Mouse (Mus musculus) cerebellum, postnatal 14 days (tissue): ENCODE data around the gene Lmtk2.

Source experiments
- DNase-seq, 2 experiments: peaks; one replicate each; pipeline ENCODE4 v3.0.0; 2021; ENCODE audit warnings: mixed read lengths in 2 of 2

The Lmtk2 gene

DNA sequence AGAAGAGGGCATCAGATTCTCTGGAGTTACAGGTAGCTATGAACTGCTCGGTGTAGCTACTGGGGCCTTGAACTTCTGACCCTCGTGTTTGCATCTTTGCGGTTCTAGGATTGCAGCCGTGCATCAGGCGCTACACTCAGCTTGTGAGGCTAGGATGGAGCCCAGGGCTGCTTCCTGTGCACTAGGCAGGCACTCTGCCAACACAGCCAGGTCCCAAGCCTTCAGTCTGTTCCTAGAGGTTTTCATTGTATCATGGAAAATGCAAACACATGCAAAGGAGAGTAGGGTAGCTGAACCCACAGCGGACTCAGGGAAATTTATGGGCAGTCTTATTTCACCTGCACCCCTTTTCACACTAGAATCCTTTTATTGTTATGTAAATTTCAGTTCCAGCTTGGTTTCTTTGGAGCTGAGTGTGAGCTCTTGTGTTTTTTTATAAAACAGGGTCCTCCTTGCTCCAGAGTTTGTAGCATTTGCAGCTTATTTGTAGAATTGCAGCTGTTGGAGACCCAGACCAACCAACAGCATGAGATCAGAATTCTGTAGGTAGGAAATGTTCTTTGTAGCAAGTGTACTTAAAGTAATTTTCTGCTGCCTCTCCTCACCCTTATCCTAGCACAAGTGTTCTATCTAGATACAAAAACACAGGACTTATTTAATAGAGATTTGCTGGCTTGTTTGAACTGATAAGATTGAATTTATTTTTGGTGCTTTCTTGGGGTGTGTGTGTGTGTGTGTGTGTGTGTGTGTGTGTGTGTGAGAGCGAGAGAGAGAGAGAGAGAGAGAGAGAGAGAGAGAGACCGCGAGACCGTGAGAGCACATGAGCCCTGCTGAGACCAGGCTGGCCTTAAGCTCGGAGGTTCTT, 12.6 kb downstream of the Lmtk2 start:
- DNase-seq = peak; percentile 57 to 62

DNA sequence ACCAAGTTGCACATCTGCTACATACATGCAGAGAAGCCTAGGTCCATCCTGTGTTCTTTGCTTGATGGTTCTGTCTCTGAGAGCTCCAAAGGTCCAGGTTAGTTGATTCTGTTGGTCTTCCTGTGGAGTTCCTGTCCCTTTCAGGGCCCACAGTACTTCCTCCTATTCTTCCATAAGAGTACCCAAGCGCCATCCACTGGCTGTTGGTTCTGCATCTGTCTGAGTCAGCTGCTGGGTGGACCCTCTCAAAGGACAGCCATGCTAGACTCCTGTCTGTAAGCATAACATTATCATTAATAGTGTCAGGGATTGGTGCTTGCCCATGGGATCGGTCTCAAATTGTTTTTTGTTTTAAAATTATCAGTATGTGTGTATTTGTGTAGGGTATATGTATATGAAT, 13.8 kb downstream of the Lmtk2 start:
- DNase-seq = no peak

GRCm38 (mm10) chr5:144114970-144115627, 14.9 kb downstream of the Lmtk2 start:
- no peak for DNase-seq

- no peak for DNase-seq
These were observed 15.4 kb downstream of the Lmtk2 start for GRCm38 (mm10) chr5:144115628-144115977.

DNA sequence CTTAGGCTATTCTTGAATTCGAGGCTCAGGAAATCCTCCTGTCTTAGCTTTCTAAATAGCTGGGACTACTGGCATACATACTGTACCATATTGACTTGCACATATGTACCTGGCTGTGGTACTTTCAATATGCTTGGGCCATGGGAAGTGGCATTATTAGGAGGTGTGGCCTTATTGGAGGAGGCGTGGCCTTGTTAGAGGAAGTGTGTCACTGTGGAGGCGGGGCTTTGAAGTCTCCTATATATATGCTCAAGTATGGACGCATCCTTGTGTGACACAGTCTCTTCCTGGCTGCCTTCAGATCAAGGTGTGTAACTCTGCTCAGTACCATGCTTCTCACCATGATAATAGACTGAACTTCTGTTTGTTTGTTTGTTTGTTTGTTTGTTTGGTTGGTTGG, 18.0 kb downstream of the Lmtk2 start:
- DNase-seq = no peak

- DNase-seq = no peak
These were observed 19.1 kb downstream of the Lmtk2 start for GRCm38 (mm10) chr5:144119286-144119685.

DNA sequence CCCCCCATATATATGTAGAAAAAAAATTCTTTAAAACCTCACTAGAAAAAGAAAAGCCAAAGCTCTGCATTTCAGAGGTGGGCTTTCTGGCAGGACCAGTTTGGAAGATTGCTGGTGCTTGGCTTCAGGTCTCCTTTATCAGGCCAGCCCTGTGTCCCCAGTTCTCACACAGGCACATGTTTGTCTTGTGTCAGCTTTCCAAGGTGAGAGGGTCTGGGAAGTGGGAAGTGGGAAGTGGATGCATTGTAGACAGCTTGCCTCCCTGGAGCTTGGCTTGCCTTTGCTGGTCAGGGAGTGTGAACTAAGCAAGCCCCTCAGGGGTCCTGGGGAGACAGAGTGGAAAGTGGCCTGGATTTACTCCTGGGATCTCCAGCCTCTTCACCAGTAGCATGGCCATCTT, 21.3 kb downstream of the Lmtk2 start:
- DNase-seq = no peak

DNA sequence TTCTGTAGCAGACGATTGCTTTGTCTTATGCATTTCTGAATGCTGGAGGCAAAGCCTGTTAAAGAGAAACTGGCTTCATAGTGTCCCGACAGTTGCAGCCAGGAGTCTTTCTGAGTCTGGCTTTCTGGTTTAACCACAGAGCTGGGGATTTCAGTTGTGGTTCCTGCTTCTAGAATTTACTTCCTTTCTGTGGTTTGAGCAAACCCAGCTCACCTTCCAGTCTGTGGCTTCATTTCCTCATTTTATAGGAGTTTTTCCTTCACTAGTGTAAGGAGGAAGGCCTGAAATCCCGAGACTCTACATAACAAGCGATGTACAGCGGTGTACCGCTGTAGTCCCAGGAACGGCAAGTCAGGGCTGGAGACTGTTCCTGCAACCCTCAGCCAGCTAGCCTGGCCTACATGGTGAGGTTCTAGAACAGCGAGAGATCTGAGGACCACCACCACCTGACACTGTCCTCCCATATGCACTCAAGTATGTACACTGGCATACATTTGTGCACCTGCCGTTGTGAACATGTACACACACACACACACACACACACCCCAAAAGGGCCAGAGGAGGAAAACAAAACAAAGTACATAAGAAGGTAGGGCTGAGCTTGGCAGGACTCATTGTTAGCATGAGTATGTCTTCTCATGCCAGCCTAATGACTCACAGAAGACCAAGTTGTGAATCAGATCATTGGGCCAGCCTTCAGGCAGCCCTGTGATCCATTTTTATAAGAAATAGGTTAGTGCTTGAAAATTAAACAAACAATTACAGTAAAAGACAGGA, 25.9 kb downstream of the Lmtk2 start:
- DNase-seq = no peak

DNA sequence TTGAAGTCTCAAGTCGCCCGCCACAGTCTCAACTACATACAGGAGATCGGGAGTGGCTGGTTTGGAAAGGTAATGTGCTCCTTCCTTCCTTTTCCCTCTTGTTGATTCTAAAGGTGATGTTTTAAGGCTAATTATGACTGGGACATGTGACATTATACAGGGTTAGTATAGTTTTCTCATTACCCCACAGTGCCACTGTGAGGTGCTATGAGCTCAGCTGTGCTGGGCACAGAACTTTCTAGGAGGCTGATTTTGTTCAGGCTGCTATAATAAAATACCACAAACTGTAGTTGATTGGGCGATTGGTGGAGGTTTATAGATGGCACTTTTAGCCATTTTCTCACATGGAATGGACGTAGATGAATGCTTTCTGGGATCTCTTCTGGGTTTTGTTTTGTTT, 43.3 kb downstream of the Lmtk2 start:
- DNase-seq = no peak

DNA sequence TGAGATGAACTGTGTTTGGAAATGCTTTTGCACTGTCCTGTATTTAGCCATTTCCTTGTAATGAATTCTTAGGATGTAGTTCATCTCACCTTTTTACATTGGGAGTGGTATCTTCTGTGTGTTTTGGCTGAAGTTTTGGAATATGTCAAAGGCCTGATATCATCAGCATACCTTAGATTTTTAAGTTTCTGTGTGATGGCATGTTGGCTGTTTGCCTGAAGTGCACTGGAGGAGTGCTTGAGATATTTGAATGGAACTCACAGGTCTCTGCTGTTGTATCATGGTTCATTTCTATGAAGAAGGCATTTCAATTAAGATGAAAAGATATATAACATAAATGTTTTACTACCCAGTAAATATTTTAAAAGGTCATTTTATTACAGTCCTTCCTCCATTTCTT, 46.7 kb downstream of the Lmtk2 start:
- DNase-seq = no peak

DNA sequence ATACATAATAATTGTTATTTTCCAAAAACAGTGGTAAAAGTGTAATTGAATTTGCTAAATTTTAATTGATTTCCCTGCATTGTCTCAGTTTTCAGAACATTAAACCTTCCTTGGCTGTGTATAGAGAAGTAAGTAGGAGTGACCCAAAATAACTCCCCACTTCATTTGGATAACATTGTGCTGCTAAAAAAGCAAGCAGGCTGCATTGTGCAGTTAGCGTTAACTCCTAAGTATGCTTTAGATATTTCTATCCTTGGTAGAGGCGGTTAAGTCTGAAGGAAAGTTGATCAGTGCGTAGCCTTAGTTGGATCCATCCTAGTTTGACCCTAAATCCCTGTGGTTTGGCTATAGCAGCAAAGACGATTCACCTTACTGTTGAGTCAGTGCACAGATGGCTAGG, 49.3 kb downstream of the Lmtk2 start:
- no peak for DNase-seq

GRCm38 (mm10) chr5:144151270-144151669, 51.0 kb downstream of the Lmtk2 start:
- no peak for DNase-seq

DNA sequence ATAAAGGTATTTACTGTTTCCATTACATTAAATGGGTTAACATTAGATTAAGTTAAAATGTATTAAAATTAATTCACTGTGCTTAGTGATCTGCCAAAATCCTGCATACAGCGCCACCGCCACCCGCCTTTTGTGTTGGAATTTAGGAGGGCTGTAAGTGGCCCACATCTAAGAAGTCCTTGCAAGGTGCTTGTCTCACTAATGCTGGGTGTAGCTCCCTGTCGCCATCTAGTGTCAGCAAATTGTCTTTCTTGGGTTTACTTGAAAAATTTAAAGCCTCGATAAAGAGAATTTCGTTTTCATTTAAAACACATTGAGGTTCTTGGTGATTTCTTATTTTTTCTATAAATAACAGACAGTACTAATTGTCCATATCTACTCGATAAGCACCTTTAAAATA, 54.3 kb downstream of the Lmtk2 start:
- peak; percentile 85 to 86 for DNase-seq

GRCm38 (mm10) chr5:144158604-144159003, 58.4 kb downstream of the Lmtk2 start:
- DNase-seq = peak; percentile 46 to 63

DNA sequence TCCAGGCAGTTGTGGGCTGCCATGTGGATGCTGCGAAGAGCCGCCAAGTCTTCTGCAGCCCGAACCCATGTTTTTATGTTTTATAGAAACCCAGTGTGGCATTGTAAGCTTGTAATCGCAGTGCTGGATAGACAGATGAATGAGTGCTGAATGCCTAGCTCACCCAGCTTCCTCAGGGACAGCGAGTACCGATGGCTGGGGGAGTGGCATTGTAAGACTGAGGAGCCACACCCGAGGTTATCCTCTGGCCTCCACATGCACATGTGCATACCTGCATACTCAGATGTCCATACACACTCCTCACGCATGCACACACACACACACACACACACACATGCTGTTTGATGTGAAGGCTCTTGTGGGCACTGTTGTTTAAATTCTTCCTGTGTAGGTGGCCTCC, 58.9 kb downstream of the Lmtk2 start:
- DNase-seq = no peak

DNA sequence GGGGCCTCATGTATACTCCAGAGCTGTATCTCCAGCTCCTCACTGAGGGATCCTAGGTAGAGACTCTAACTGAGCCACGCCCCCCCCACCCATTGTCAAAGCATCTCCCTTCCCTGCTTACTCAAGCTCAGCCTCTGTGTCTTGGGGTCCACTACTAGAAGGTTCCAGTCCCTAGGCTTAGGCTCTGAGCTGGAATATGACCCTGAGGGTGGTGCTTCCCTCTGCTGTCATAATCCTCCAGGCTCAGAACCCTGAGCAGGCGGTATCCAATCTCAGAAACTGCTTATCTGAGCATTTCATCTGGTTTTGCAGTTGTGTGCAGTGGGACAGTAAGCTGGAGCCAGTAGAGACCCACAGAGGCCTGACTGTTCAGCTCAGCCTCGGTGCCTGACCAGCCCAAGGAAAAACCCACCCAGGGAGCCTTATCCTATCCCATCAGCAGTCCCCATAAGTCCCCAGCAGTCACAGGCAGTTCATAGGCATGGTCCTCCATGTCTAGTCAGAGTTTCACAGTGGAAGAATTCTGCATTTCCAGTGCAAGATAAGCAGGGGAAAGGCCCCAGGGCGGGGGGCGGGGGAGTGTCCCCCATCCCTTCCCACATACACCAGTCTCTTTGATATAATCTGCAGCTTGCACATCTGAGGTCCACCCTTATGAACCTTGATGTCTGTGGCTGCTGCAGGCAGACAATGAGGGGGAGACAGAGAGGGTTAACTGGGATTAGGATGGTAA, 62.0 kb downstream of the Lmtk2 start:
- DNase-seq = no peak

GRCm38 (mm10) chr5:144162813-144163517, 62.7 kb downstream of the Lmtk2 start:
- DNase-seq = peak; percentile 69 to 70

DNA sequence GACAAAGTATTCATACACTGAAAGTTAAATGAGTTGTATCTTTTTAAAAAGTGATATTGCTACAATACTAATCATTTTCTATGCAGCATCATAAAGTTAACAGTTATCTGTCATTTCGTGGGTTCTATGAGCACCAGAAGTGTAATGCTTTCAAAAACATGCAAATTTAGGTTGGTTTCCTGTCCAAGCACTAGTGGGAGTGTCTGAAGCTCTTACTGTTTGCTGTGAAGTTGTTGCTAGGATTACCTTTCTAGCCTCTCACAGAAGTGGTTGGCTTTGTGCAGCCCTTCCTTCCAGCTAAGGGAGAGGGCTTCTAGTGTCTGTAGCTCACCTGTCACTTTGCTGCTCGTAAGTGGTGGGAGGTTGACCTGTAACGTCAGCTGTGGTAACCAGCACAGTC, 65.5 kb downstream of the Lmtk2 start:
- DNase-seq = no peak

DNA sequence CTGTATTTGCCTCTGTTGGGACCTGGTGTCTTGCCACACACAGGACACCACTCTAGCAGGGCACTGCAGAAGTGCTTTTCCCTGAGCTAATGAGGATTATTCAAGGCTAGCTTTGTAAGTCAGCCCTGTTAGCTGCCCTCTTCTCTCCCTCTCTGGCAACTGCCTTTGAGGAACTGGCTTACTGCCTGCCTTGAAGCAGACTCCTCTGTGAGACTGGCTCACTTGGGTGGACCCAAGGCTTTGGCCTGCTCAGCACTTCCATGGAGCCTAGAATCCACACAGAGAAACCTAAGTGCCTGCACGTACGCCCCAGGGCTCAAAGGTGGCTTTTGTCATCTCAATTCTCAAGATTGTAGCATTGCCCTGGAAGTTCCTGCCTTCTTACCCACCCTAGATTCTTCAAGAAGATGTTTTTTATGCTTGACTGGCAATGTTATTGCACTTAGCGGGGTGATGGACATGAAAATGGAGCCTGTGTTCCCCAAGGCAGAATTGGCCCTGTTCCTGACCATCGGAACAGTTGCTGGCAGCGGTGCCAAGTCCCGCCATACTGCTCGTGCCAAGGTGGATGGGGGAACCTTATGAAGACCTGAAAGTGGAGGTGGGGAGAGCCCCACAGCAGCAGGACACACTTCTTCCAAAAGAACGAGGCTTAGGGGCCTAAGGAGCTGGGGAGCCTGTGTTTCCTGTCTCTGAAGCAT, 69.2 kb downstream of the Lmtk2 start:
- peak; percentile 60 to 67 for DNase-seq

GRCm38 (mm10) chr5:144173648-144174047, 73.4 kb downstream of the Lmtk2 start:
- DNase-seq = no peak

GRCm38 (mm10) chr5:144178216-144178615, 78.0 kb downstream of the Lmtk2 start:
- DNase-seq = no peak

- no peak for DNase-seq
These were observed 81.0 kb downstream of the Lmtk2 start for GRCm38 (mm10) chr5:144181249-144181648.
